Mouse (Mus musculus) 3T3-L1 (cell line): Measurements from ENCODE around the gene Arntl2.

Source experiments
- DNase-seq: peaks from one replicate; pipeline ENCODE4 v3.0.0-alpha.2; 2015; ENCODE audit warnings: low read depth, low spot score

Arntl2 gene

DNA sequence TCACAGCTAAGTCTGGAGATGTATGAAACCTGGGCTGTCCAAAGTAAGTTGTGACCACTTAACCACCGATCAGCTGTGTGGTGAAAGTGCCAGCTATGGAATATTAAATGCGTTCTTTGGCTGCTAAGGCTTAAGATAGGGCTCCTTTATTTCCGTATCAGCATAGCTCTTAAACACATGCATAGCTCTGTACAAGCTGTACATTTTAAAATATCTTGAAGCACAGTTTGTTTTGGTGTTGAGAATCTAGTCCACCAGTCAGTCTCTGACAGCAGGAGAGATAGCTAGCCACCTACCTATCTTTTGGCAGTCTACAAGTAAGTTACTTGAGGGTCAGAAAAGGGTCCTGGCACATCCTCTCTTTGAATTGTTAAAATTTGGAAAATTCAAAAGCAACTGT lies 17.8 kb upstream of the Arntl2 start:
- no peak for DNase-seq

DNA sequence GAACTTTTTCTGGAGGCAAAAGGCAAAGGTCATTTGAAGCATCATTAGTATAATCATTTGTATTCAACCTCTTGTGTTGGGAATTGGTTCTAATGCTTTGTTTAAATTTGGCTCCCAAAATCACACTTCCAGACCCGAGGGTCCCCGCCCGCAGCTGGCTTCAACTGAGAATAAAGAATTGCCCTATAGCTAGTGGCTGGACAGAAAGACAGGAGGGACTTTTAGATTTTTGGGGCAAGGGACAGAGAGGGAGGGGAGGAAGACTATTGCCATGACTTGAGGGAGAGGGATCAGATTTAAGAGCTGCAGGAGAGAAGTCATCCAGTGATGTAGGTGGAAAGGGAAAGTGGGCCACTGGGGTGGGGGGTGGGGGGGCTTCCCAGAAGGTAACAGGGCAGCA lies 14.3 kb upstream of the Arntl2 start:
- DNase-seq: no peak

DNA sequence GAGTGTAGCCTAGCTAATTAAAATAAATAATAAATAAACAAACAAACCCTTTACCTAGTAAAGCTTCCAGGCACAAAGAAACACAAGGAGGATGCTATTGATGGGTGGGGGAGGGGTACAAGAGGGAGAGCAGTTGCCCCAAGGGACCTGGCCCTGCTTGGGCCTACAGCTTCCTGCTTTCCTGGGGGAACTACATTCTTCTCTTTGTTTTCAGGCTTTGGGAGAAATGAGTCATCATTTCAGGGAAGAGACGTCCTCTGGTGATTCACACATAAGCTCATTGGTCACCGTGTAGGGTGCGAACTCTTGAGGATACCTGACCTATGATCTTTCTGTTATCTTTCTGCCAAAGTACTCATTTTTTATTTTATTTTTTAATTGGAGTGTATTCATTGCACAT lies 2.3 kb upstream of the Arntl2 start:
- DNase-seq: peak; percentile 96

DNA sequence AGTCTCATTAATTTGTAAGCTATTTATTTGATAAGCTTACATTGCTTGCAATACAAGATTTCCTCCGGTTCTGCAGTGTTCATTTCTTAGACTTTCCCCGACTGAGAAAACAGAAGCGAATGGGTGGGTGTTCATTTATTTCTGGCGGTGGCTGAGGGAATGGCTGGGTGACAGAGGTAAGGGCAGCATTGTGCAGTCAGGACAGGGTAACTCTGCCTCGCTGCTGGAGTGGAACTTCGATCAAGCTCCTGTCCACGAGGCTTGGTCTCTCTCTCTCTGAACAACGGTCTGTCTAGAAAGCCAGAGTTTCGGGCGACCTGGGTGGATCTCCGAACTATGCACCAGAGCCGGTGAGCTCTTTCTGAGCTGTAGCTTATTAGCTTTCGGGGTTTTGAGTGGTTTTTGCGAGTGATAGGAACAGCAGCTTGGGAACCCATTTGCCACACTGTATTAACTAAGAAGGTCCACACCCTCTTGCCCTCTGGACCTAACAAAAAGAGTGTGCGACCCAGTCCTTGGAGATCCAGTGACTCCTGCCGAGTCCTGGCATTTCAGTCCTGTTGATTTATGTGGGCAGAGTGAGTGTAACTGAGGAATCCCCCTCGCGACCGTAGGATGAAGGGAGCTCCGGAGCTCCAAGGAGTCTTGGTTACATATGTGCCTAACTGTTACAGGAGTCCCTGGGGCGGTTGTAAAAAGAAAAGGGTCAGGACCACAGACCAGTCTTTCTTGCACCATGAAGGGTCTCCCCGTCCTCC lies 510 bp upstream of the Arntl2 start:
- no peak for DNase-seq

DNA sequence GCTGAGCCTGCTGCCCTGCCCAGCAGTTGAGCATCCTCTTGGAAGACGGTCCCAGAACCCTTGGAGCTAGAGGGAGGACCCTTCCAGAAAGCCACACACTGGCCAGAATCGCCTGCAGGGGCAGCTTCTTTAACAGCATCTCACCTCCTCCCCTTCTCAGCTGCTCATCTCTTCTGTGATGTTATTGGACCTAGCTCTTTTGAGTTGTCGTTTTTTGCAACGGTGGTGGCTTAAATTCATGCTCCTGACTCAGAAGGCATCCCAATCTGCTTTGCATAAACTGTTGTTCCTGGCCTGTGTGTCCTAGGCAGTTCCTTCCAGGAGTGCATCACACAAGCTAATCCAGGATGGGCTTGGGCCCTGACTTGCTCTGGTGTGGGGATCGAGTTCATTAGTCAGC lies 1.6 kb downstream of the Arntl2 start:
- DNase-seq: no peak

DNA sequence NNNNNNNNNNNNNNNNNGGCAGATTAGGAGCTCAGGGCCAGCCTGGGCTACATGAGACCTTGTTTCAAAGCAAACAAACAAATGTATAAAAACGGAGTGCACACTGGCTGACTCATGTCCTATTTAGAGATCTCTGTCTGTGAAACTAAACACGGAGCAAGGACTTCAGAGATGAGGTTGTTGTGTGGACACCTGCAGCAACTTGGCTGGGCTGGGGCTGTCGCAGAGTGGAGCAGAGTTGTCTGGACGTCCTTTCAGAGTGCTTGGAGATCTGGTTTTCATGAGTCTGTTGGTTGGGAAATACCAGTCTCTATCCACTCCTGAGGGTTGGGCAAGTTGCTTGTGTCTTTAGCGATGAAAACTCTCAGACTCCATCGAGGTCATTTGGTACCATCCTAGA lies 14.1 kb downstream of the Arntl2 start:
- DNase-seq: no peak

- DNase-seq: no peak
Observed at GRCm38 (mm10) chr6:146813007-146813406, 17.2 kb downstream of the Arntl2 start.

DNA sequence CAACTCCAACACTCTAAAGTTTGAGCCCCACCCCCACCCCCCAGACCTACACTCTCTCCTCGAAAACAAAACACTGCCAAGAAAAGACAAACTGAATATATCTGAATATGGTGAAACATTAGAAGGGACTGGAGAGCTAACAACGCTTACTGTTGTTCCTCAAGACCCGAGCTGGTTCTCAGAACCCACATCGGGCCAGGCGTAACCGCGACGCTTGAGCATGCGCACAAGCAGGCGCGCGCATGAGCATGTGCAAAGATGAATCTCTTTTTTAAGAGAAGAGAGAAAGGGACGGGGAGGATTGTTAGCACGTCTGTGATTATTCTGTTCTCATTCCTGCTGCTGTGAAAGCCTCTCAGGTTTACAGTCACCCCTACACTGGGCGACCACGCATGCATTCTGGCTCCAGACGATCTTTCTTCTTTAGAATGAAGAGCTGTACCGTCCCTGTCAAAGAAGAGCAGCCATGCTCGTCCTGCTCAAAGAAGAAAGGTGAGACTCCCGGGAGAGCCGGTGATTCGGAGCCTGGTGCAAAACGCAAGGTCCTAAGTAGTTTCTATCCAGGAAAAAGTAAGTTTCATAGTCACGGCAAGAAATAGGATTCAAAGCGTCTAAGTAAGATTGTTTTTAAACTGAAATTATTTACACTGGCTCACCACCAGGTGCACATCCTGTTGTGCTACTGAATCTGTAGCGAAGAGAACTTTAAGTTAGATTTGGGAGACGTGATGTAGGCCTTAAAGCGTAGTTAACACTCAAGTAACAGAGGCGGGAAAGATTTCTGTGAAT lies 24.5 kb downstream of the Arntl2 start:
- DNase-seq: no peak

GRCm38 (mm10) chr6:146821958-146822357 lies 26.1 kb downstream of the Arntl2 start:
- no peak for DNase-seq

GRCm38 (mm10) chr6:146824727-146825486 lies 29.1 kb downstream of the Arntl2 start:
- DNase-seq: peak; percentile 76

GRCm38 (mm10) chr6:146825487-146825773 lies 29.6 kb downstream of the Arntl2 start:
- DNase-seq: no peak

DNA sequence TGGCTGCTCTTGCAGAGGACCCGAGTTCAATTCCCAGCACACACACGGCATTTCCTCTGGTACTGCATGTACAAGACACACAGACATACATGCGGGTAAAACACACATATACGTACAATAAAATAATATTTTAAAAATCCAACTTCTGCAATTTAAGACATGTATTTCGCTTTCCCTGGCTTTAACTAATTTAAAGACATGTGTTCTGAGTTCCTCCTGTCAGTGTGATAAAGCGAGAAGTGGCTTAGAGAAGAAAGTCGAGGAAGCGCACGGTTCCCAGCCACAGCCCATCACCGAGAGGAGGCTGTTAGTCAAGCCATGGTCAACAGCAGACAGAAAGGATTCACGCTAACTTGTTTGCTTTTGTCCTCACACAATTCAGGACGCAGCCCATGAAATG lies 35.5 kb downstream of the Arntl2 start:
- DNase-seq: no peak

GRCm38 (mm10) chr6:146833485-146834314 lies 37.8 kb downstream of the Arntl2 start:
- DNase-seq: peak; percentile 87

DNA sequence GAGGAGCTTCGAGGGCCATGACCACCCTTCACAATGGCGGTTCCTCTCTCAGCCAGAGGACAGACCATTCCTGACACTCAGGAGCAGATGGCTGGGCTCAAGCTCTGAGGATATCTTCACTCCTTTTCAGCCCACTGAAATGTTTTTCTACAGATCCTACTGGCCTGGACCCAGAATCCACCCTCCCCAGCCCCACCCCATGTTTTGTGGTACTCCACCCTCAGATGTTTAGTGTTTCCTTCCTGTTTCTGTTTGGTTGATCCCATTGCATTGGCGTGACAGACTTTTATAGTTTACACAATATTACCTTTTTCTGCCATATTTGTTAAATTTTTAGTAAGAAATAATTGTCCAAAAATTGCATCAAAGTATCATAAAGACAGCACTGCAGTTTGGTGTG lies 38.5 kb downstream of the Arntl2 start:
- DNase-seq: no peak

GRCm38 (mm10) chr6:146835784-146836183 lies 39.9 kb downstream of the Arntl2 start:
- DNase-seq: no peak

GRCm38 (mm10) chr6:146837316-146837715 lies 41.5 kb downstream of the Arntl2 start:
- no peak for DNase-seq

GRCm38 (mm10) chr6:146838366-146838765 lies 42.5 kb downstream of the Arntl2 start:
- no peak for DNase-seq

- no peak for DNase-seq
Observed at GRCm38 (mm10) chr6:146838863-146839262, 43.0 kb downstream of the Arntl2 start.

GRCm38 (mm10) chr6:146844867-146845266 lies 49.0 kb downstream of the Arntl2 start:
- no peak for DNase-seq

DNA sequence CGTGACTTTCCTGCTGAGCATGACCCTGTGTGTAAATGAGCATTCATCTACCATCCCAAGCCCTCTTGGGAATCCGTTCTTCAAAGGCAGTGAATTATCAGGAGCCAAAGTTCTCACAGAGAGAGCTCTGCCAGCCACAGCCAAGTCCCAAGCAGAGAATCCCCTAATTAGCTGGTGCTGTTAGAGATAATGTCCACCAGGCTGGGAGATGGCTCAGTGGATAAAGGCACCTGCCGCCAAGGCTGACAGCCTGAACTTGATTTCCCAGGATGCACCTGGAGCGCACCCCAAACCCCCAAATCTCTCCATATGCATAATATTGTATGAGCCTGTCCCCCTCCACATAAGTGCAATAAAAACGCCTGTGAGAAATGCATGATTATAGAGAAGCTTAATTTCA lies 49.5 kb downstream of the Arntl2 start:
- no peak for DNase-seq

- peak; percentile 79 for DNase-seq
Observed at GRCm38 (mm10) chr6:146845961-146846750, 50.3 kb downstream of the Arntl2 start.
